Mouse (Mus musculus) bone marrow macrophage, adult 2 months (primary cell): Measurements from ENCODE around the gene Zbtb45. TPM values are rescaled to one million over a fixed set of nuclear protein-coding genes. Genes with fewer than 3 reads are reported as not detected.

Experiments
- H3K27ac ChIP-seq: 2 replicates; pipeline ENCODE4 v1.5.1; 2012; ENCODE audit warnings: low read depth, low read length; ENCODE audit not compliant: insufficient read depth
- H3K4me1 ChIP-seq: 2 replicates; pipeline ENCODE4 v1.6.1; 2012; ENCODE audit warnings: low read length; ENCODE audit not compliant: control insufficient read depth, insufficient read depth
- H3K4me3 ChIP-seq: 2 replicates; pipeline ENCODE4 v1.5.1; 2012; ENCODE audit warnings: mild to moderate bottlenecking, low read length, moderate library complexity; ENCODE audit not compliant: insufficient read depth
- CTCF ChIP-seq: IDR thresholded peaks from 2 replicates; pipeline ENCODE4 v1.5.1; 2012; ENCODE audit warnings: low read depth, mild to moderate bottlenecking, low read length, moderate library complexity
- POLR2A ChIP-seq: IDR thresholded peaks from 2 replicates; pipeline ENCODE4 v1.6.1; 2012; ENCODE audit warnings: mild to moderate bottlenecking, low read depth, low read length, borderline replicate concordance
- polyA plus RNA-seq: library from polyadenylated mRNA; stranded (reverse); fragments of >200 nt; gene quantifications from 2 replicates; pipeline ENCODE4 v1.2.4, GENCODE M21; 2012; ENCODE audit not compliant: missing spikeins, insufficient read depth, insufficient read length

The Zbtb45 gene
- polyA plus RNA-seq, 1 experiment = 17.3 TPM

DNA sequence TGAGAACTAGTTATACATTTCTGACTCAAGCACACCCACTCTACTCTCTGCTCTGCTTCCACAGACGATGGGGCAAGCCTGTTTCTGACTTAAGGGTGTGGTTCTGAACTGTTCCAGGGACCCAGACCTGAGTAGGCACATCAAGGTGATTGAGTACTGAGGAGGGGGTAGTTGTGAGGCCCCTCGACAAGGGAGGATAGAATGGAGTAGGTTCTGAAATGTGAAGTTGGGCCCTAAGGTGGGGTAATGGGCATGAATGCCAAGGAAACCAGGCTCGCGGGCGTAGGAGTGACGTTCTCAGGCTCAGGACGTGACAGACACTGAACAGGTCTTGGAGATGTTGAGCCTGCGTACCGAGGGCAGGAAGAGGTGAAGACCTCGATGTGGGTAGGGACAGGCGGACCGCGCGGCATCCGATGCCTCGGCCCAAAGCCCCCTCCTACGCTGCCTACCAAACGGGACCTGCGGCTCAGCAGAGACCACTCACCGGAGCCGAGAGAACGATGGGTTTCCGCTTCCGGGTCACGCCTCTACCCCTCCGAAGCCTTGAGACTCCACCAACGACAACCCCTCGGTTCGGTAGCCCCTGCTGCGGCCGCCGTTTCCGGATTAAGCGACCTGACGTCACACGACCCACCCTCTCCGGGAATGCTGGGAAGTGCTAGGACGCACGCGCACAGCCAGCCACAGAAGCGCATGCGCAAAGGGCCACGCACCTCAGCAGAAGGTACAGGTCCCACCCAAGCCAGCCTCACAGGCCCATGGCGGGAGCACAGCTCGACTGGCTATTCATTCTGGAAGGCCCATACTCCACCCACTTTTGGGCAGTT lies 24.5 kb upstream of the Zbtb45 start, which contains the start of gene Chmp2a:
Gene Chmp2a, minus strand, starts transcription at position 660 of the 830 bp plus-strand sequence.
- H3K4me3 ChIP-seq = peak within 1 kb of the TSS; percentile 64
- peaks cover 15% of the 10 kb centered on the region for H3K4me1 ChIP-seq
- peak within 1 kb of the TSS; percentile 51 for H3K27ac ChIP-seq
- no peak for TF ChIP-seq POLR2A
- no peak for TF ChIP-seq CTCF

DNA sequence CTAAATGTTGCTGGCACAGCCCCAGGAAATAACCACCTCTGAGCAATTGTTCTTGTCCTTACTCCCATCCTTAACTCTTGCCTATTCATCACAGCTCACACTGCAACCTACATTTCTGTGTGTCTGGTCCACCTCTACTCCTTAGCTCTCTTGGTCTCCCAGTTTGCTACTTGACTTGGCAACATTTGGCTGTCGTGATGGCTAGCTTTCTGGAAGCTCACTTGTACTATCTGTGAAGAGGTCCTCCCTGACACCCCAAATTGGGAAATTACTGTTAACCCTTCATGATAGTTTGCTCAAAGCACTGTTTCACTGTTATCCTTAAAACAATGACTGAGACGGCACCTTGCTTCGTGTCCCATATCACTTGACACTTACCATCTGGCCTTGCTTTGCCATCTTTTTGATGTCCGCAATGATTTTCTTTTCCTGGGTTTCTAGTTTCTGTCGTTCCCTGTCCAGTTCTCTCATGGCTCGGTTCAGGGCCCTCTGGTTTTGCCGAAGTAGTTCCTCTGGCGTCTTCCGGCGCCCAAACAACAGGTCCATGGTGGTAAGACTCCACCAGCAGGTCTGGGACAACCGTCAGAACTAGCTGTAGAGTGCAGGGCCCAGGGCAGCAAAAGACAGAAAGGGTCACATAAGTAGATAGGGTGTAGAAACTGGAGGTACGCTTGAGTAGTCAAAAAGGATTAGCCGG lies 23.8 kb upstream of the Zbtb45 start:
- Histone ChIP-seq H3K4me3 (peak overlapping the region; percentile 64), H3K4me1 (peaks cover 10% of the 10 kb centered on the region)

DNA sequence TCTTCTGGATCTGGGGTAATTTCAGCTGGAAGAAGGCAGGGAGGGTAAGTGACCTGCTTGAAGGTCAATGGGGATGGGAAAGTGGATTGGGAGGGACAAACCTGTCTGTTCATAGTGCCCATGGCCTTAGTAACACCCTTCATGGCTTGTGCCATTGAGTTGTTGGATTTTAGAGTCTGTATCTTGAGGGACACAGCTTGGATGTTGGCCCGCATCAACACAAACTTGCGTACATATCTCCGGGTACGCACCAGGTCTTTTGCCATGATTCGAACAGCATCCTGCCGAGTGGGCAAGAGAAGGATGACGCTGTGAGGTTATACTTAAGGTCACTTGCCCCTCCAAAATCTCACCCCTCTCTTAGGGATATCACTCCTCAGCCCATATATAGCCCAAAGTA lies 22.7 kb upstream of the Zbtb45 start:
- Histone ChIP-seq H3K4me1 (peaks cover 10% of the 10 kb centered on the region), H3K27ac (no peak overlapping the region), H3K4me3 (no peak overlapping the region)
- TF ChIP-seq CTCF = no peak
- TF ChIP-seq POLR2A = no peak

More for the DNA sequence above, 23.8 kb upstream of the Zbtb45 start:
- TF ChIP-seq POLR2A (no peak), CTCF (no peak)
- H3K27ac ChIP-seq = peak overlapping the region; percentile 51

DNA sequence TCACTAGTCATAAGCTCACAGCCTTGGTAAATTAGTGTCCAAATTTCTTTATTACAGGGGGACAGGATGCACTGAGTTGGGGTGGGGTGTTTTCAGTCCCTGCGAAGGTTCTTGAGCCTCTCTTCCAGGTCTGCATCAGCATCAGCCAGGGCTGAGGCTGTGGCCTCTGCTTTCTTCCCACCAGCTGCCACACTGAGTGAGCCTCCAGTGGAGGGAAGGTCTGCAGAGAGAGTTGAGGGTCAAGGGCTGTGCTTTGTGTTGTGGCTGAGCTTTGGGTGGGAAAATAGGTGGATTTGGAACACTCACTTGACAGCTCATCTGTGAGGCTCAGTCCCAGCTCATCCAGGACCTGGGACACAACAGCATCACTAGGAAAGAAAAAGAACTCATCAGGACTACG lies 22.1 kb upstream of the Zbtb45 start:
- Histone ChIP-seq H3K4me1 (peaks cover 10% of the 10 kb centered on the region), H3K27ac (no peak overlapping the region), H3K4me3 (no peak overlapping the region)
- no peak for TF ChIP-seq CTCF
- no peak for TF ChIP-seq POLR2A

DNA sequence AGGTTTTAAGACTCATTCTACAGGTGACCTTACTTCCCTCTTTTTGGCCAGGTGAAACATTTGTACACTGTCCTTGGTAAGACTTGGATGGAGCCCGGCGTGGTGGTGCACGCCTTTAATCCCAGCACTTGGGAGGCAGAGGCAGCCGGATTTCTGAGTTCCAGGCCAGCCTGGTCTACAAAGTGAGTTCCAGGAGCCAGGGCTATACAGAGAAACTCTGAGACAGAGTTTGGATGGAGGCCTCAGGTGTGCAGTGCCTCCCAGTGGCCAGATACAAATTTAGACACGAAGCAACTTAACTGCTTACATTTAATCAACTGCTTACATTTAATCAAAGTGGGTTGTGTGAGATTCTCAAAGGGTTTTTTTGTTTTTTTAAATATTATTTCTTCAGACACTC lies 21.2 kb upstream of the Zbtb45 start:
- H3K4me1 ChIP-seq = peaks cover 12% of the 10 kb centered on the region
- TF ChIP-seq CTCF = no peak
- TF ChIP-seq POLR2A = no peak
- no peak overlapping the region for H3K27ac ChIP-seq
- no peak overlapping the region for H3K4me3 ChIP-seq

DNA sequence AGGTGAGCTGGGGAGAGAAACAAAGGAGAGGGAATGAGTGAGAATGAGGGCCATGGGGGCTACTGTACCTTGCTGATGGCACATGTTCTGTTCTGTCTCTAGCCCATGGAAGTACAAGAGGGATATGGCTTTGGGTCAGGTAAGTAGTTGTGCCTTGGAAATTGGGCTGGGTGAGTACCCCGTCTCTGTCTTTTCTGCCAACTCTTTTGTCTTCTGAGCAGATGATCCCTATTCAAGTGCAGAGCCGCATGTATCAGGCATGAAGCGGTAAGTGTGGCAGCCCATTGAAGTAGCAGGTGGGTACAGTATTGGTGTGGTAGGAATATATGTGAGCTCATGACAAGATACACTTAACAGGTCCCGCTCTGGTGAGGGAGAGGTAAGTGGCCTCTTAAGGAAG lies 19.2 kb upstream of the Zbtb45 start:
- Histone ChIP-seq H3K27ac (no peak overlapping the region), H3K4me3 (no peak overlapping the region), H3K4me1 (peaks cover 14% of the 10 kb centered on the region)
- TF ChIP-seq CTCF = no peak
- no peak for TF ChIP-seq POLR2A

DNA sequence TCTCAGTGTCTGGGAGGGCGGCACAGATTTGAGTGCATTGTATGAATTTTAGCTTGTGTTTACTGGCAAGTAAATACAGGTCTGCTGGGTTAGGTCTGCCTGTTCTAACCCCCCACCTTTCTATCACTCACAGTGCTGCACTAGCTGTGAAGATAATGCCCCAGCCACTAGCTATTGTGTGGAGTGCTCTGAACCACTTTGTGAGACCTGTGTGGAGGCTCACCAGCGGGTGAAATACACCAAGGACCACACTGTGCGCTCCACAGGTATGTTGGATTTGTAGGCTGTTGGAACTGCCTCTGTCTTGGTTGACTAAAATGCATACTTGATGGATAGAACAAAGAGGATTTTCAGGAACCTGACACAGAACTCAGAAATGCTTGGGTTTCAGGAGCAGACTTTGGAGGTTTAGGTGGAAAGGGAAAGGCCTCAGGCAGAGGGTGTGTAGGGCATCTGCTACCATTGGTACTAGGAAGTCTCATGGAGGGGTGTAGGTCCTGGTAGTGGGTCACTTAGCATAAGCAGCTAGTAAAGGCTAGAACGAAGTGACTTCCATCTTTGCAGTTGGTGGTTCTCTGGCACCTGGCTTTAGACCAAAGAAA lies 15.8 kb upstream of the Zbtb45 start:
- Histone ChIP-seq H3K4me3 (peak overlapping the region; percentile 77), H3K27ac (no peak overlapping the region), H3K4me1 (peaks cover 13% of the 10 kb centered on the region)
- TF ChIP-seq CTCF (no peak), POLR2A (no peak)

DNA sequence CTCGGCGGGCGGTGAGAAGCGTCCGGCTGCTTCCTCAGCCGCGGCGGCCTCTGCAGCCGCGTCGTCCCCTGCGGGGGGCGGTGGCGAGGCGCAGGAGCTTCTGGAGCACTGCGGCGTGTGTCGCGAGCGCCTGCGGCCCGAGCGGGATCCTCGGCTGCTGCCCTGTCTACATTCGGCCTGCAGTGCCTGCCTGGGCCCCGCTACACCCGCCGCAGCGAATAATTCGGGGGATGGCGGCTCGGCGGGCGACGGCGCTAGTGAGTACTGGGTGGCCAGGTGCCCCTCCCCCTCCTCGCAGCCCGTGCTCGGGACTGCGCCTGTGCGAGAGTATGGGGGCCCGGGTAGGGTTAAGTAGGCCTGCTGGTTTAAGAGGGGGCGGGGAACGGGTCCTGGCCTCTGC lies 15.0 kb upstream of the Zbtb45 start:
- TF ChIP-seq CTCF (no peak), POLR2A (no peak)
- peak overlapping the region; percentile 77 for H3K4me3 ChIP-seq
- peak overlapping the region; percentile 92 for H3K27ac ChIP-seq
- peaks cover 13% of the 10 kb centered on the region for H3K4me1 ChIP-seq

DNA sequence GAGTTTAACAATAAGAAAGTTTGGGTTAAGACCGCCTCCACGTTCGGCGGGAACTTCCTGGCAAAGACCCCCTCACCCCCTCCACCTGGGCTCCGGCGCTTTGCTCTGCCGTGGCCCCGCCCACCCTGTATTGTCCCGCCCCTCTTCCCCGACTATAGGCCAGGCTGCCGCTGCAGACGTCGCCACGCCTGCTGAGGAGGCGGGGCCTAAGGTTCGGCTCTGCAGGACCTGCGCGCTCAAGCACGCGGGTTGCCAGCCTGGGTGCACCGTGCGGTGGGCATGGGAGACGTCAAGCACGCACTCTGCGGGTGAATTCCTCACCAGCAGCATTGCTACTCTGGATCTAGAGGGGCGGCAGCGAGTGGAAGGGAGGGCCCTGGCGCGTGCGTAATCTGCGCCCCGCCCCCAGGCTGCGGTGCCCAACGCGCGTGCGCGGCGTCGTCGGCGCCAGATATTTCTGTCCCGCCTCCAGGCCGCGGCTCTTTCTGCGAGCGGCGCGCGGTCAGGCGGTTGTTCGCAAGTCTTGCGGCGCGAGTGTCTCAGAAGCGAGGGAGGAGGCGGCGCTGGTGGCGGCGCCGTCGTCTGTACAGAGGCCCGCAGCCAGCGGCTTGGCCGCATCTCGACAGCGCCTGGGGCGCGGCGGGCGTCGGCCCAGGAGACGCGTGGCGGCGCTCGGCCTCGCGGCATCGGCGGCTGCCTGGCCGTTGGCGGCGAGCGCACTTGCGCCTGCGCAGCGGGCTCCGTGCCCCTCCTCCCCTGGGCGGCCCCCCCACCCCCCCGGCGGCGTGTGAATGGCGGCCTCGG lies 14.3 kb upstream of the Zbtb45 start:
- Histone ChIP-seq H3K4me3 (peak overlapping the region; percentile 77), H3K4me1 (peaks cover 13% of the 10 kb centered on the region), H3K27ac (peak overlapping the region; percentile 92)
- TF ChIP-seq CTCF = no peak
- TF ChIP-seq POLR2A = no peak

DNA sequence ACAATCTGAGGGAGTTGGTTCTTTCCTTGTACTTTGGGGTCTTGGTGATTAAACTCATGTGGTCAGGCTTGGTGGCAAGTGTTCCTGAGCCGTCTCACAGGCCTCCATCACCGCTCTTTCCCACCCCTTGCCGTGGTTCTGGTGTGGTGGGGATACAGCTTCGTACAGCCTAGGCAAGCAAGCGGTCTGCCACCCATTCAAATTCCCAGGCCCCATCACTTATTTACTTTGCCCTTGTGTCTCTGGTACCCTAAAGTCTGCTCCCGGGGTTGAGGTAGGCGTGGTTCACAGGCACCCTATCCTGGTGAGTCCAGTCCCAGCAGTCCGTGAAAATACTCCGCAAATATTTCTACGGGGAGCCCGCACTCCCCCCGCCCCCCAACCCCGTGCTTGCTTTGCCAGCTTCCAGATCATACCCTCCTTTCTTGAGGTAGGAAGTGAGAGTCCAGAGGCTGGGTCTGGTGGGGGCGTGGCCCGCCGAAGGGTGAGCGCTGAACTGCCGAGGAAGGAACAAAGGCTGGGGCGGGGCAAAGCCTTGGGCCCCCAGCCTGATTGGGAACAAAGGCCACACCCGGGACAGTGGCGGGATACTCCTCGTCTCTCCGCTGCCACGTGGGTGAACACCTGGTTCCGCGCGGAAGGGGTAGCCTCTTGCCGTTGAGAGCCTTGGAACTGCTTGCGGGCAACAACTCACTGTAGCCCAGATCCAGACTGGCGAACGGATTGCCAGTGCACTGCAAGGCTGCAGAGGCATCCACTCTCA lies 13.1 kb upstream of the Zbtb45 start:
- H3K4me1 ChIP-seq = peaks cover 13% of the 10 kb centered on the region
- H3K27ac ChIP-seq = peak overlapping the region; percentile 92
- peak overlapping the region; percentile 77 for H3K4me3 ChIP-seq
- TF ChIP-seq POLR2A (0 out of 2 replicates have a peak, but pooled peaks have one; percentile 15), CTCF (no peak)
